Mouse (Mus musculus): ENCODE results near the gene Gm43302.
"Not testable (repeated sequence)": the region's sequence is repeated elsewhere in the genome, so short reads cannot be mapped to it uniquely, and the experiment has no call there.

GRCm38 (mm10) chr5:105200791-105201355 is 92.6 kb downstream of the Gm43302 start:
- not testable (repeated sequence) for TF ChIP-seq MAX (IDR thresholded peaks at IDR 0.05; ENCODE audit: low read length); TBP (IDR thresholded peaks at IDR 0.05; ENCODE audit: low read depth, low read length); EP300 (IDR thresholded peaks at IDR 0.05; ENCODE audit: low read depth in 1 of 2, low read length in 2 of 2); TCF12 (IDR thresholded peaks at IDR 0.05; ENCODE audit: low read depth, low read length); CTCF (IDR thresholded peaks at IDR 0.05 in 2 of 3, conservative IDR thresholded peaks at IDR 0.05 in 1 of 3; ENCODE audit: control insufficient read depth in 1 of 3, insufficient read depth in 1 of 3, low read depth in 2 of 3, low read length in 3 of 3, poor library complexity in 1 of 3, severe bottlenecking in 1 of 3); UBTF (IDR thresholded peaks at IDR 0.05; ENCODE audit: borderline replicate concordance, insufficient read depth, low read depth, low read length); POLR2AphosphoS2 (IDR thresholded peaks at IDR 0.05; ENCODE audit: low read length); SMC3 (IDR thresholded peaks at IDR 0.05; ENCODE audit: low read depth, low read length); NELFE (IDR thresholded peaks at IDR 0.05; ENCODE audit: low read depth, low read length); SIN3A (IDR thresholded peaks at IDR 0.05; ENCODE audit: low read length); USF2 (IDR thresholded peaks at IDR 0.05; ENCODE audit: borderline replicate concordance in 1 of 2, insufficient read depth in 1 of 2, low read depth in 1 of 2, low read length in 2 of 2); POLR2A (IDR thresholded peaks at IDR 0.05; ENCODE audit: control insufficient read depth in 1 of 2, insufficient read depth in 1 of 2, low read depth in 1 of 2, low read length in 2 of 2, poor library complexity in 1 of 2); RAD21 (IDR thresholded peaks at IDR 0.05; ENCODE audit: low read depth, low read length)
